Mouse (Mus musculus) MEL (cell line): ENCODE measurements around the gene Ncapd2. TPM values are rescaled to one million over a fixed set of nuclear protein-coding genes. Genes with fewer than 3 reads are reported as not detected.

Source experiments
- DNase-seq: peaks from one replicate; pipeline ENCODE4 v3.0.0; 2011; ENCODE audit warnings: low read depth, low spot score
- H3K27ac ChIP-seq: 2 replicates; pipeline ENCODE4 v1.5.1; 2012; ENCODE audit warnings: low read depth, mild to moderate bottlenecking, control low read depth, low read length, moderate library complexity; ENCODE audit not compliant: control insufficient read depth
- H3K27me3 ChIP-seq, 2 experiments: fragments of 150-350 bp in 1 of 2; sonication (generic) in 1 of 2; 2 replicates each; pipeline ENCODE4 v1.6.1; 2012; ENCODE audit warnings: low read length in 2 of 2, mild to moderate bottlenecking in 2 of 2, improper control_type of control experiment in 1 of 2, moderate library complexity in 1 of 2; ENCODE audit not compliant: insufficient read depth in 2 of 2, control insufficient read depth in 1 of 2
- H3K36me3 ChIP-seq, 2 experiments: 2 replicates each; pipeline ENCODE4 v1.6.1; 2012 to 2014; ENCODE audit warnings: low read length in 2 of 2, improper control_type of control experiment in 1 of 2, inconsistent platforms in 1 of 2, mild to moderate bottlenecking in 1 of 2; ENCODE audit not compliant: insufficient read depth in 2 of 2, control insufficient read depth in 1 of 2
- H3K4me1 ChIP-seq, 2 experiments: fragments of 150-350 bp in 1 of 2; sonication (generic) in 1 of 2; 2 replicates each; pipeline ENCODE4 v1.6.1; 2012; ENCODE audit warnings: low read length in 2 of 2, improper control_type of control experiment in 1 of 2, mild to moderate bottlenecking in 1 of 2; ENCODE audit not compliant: insufficient read depth in 2 of 2, control insufficient read depth in 1 of 2
- H3K4me3 ChIP-seq, 2 experiments: fragments of 150-350 bp in 1 of 2; sonication (generic) in 1 of 2; 2 replicates each; pipeline ENCODE4 v1.5.1; 2012; ENCODE audit warnings: low read depth in 2 of 2, low read length in 2 of 2, mild to moderate bottlenecking in 2 of 2, moderate library complexity in 2 of 2, control low read depth in 1 of 2, improper control_type of control experiment in 1 of 2; ENCODE audit not compliant: control insufficient read depth in 1 of 2, insufficient read depth in 1 of 2
- H3K79me2 ChIP-seq: 2 replicates; pipeline ENCODE4 v1.6.1; 2012; ENCODE audit warnings: mild to moderate bottlenecking, low read length, moderate library complexity; ENCODE audit not compliant: control insufficient read depth, poor library complexity, insufficient read depth
- H3K9ac ChIP-seq: 2 replicates; pipeline ENCODE4 v1.6.1; 2012; ENCODE audit warnings: low read depth, mild to moderate bottlenecking, control low read depth, low read length, moderate library complexity; ENCODE audit not compliant: control insufficient read depth, poor library complexity, severe bottlenecking
- H3K9me3 ChIP-seq: fragments of 150-350 bp; sonication (generic); replicated peaks from 2 replicates; pipeline ENCODE4 v1.6.1; 2012; ENCODE audit warnings: mild to moderate bottlenecking, low read length, improper control_type of control experiment, moderate library complexity; ENCODE audit not compliant: insufficient read depth
- CHD1 ChIP-seq: IDR thresholded peaks from 2 replicates; pipeline ENCODE4 v1.6.1; 2012; ENCODE audit warnings: low read depth, mild to moderate bottlenecking, inconsistent platforms, low read length, improper control_type of control experiment
- CTCF ChIP-seq, 3 experiments: IDR thresholded peaks in 2 of 3; conservative IDR thresholded peaks in 1 of 3; 2 replicates each; pipeline ENCODE4 v1.5.1; 2011 to 2012; ENCODE audit warnings: low read length in 3 of 3, low read depth in 2 of 3, mild to moderate bottlenecking in 2 of 3, improper control_type of control experiment in 1 of 3, inconsistent platforms in 1 of 3, mixed read lengths in 1 of 3, moderate library complexity in 1 of 3; ENCODE audit not compliant: control insufficient read depth in 1 of 3, insufficient read depth in 1 of 3, poor library complexity in 1 of 3, severe bottlenecking in 1 of 3
- E2F4 ChIP-seq: IDR thresholded peaks from 2 replicates; pipeline ENCODE4 v1.6.1; 2011; ENCODE audit warnings: low read depth, low read length, improper control_type of control experiment, borderline replicate concordance
- ETS1 ChIP-seq: IDR thresholded peaks from 2 replicates; pipeline ENCODE4 v1.6.1; 2012; ENCODE audit warnings: low read depth, mild to moderate bottlenecking, inconsistent platforms, low read length, improper control_type of control experiment, moderate library complexity
- MXI1 ChIP-seq: IDR thresholded peaks from 2 replicates; pipeline ENCODE4 v1.6.1; 2011; ENCODE audit warnings: mild to moderate bottlenecking, low read depth, low read length, improper control_type of control experiment
- MYB ChIP-seq: IDR thresholded peaks from 2 replicates; pipeline ENCODE4 v1.6.1; 2011; ENCODE audit warnings: mild to moderate bottlenecking, low read depth, low read length, improper control_type of control experiment
- MYC ChIP-seq: IDR thresholded peaks from 2 replicates; pipeline ENCODE4 v1.6.1; 2011; ENCODE audit warnings: low read depth, mild to moderate bottlenecking, low read length, improper control_type of control experiment, moderate library complexity
- POLR2AphosphoS5 ChIP-seq: IDR thresholded peaks from 2 replicates; pipeline ENCODE4 v1.6.1; 2012; ENCODE audit warnings: low read depth, borderline replicate concordance, mild to moderate bottlenecking, inconsistent platforms, low read length, moderate library complexity, mixed read lengths
- RAD21 ChIP-seq: IDR thresholded peaks from 2 replicates; pipeline ENCODE4 v1.6.1; 2011; ENCODE audit warnings: mild to moderate bottlenecking, low read depth, low read length, improper control_type of control experiment
- RCOR1 ChIP-seq: IDR thresholded peaks from 2 replicates; pipeline ENCODE4 v1.6.1; 2012; ENCODE audit warnings: low read depth, mild to moderate bottlenecking, inconsistent platforms, low read length, improper control_type of control experiment
- SMC3 ChIP-seq: IDR thresholded peaks from 2 replicates; pipeline ENCODE4 v1.6.1; 2011; ENCODE audit warnings: low read depth, low read length, improper control_type of control experiment
- TAL1 ChIP-seq: IDR thresholded peaks from 2 replicates; pipeline ENCODE4 v1.6.1; 2012; ENCODE audit warnings: mild to moderate bottlenecking, inconsistent platforms, low read length, moderate library complexity, mixed read lengths
- TCF12 ChIP-seq: IDR thresholded peaks from 2 replicates; pipeline ENCODE4 v1.6.1; 2014; ENCODE audit warnings: low read depth, mild to moderate bottlenecking, inconsistent platforms, low read length, improper control_type of control experiment, moderate library complexity
- UBTF ChIP-seq: IDR thresholded peaks from 2 replicates; pipeline ENCODE4 v1.6.1; 2012; ENCODE audit warnings: low read depth, mild to moderate bottlenecking, inconsistent platforms, low read length, improper control_type of control experiment, moderate library complexity, borderline replicate concordance; ENCODE audit not compliant: insufficient read depth
- ZMIZ1 ChIP-seq: IDR thresholded peaks from 2 replicates; pipeline ENCODE4 v1.6.1; 2012; ENCODE audit warnings: low read depth, mild to moderate bottlenecking, inconsistent platforms, low read length, improper control_type of control experiment, moderate library complexity
- ZNF384 ChIP-seq: IDR thresholded peaks from 2 replicates; pipeline ENCODE4 v1.6.1; 2012; ENCODE audit warnings: low read depth, mild to moderate bottlenecking, inconsistent platforms, low read length, improper control_type of control experiment
- polyA plus RNA-seq, 2 experiments: library from polyadenylated mRNA; stranded (reverse) in 1 of 2; unstranded in 1 of 2; fragments of >175 nt in 1 of 2; fragments of >200 nt in 1 of 2; gene quantifications; 2 replicates each; pipeline versions ENCODE4 v1.2.1 to v1.2.4; 2012; ENCODE audit warnings: low replicate concordance in 2 of 2, low read depth in 1 of 2; ENCODE audit not compliant: insufficient read length in 2 of 2, insufficient read depth in 1 of 2, missing spikeins in 1 of 2
- total RNA-seq: library from RNA; depleted of rRNA; stranded (reverse); fragments of 300-350 nt; gene quantifications from 2 replicates; pipeline ENCODE4 v1.2.3, GENCODE M21; 2012

Ncapd2 gene
- total and polyA plus RNA-seq, 3 experiments: 86.6 to 394 TPM; not detected in 1

DNA sequence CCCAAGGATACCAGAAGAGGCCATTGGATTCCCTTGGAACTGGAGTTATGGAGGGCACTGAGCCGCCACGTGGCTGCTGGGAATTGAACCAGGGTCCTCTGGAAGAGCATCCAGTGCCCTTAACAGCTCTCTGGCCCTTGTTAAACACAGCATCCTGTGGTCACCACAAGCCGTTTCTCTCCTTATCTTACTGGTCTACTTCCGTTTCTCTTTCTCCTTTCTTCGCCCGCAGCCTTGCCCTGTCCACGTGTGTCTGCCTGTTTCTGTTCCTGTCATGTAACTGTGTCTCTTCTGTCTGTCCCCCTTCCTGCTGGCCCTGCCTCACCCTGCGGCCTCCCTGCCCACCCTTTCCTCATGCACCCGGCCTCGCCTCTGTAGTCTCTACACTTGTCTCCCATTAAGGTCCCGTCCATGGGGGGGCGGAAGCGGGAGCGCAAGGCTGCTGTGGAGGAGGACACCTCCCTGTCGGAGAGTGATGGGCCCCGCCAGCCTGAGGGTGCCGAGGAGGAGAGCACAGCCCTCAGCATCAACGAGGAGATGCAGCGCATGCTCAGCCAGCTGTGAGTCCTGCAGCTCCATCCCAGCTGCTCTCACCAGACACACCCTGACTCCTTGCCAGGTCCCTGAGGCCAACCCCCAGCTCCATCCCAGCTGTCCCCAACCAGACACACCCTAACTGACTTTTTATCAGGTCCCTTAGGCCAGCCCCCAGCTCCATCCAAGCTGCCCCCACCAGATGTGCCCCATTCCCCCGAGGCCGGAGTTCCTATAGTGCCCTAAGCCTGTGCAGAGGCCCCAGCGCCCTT is 39.1 kb downstream of the Ncapd2 start (continued):
- TF ChIP-seq RCOR1 (peak; percentile 33), UBTF (no peak), MXI1 (peak; percentile 97), ETS1 (peak; percentile 98)
- TF ChIP-seq, all 39 proteins: peak for 20

DNA sequence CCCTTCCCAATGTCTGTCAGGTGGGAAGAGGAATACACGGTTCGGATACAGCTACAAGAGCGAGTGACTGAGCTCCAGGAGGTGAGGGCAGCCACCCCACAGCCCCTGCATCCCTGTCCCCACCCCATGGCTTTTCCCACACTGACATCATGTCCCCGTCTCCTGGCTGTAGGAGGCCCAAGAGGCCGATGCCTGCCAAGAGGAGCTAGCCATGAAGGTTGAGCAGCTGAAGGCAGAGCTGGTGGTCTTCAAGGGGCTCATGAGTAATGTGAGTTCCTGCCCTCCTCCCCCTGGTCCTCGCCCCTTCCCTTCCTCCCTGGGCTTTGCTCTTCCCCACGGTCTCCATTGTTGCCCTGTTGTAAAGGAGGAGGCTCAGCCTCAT is 41.9 kb downstream of the Ncapd2 start:
- H3K9ac ChIP-seq: no peak overlapping the region
- no peaks in the 10 kb centered on the region for H3K27me3 ChIP-seq
- DNase-seq: no peak
- peaks cover 0 to 9% of the 10 kb centered on the region in 2 experiments; a peak in 2 of 4 replicates for H3K36me3 ChIP-seq
- H3K4me3 ChIP-seq: no peak overlapping the region
- peaks cover 21% of the 10 kb centered on the region for H3K79me2 ChIP-seq
- no peak overlapping the region for H3K27ac ChIP-seq
- TF ChIP-seq CTCF (IDR thresholded peaks at IDR 0.05 in 2 of 3, conservative IDR thresholded peaks at IDR 0.05 in 1 of 3; ENCODE audit: control insufficient read depth in 1 of 3, insufficient read depth in 1 of 3, low read depth in 2 of 3, low read length in 3 of 3, poor library complexity in 1 of 3, severe bottlenecking in 1 of 3): no peak
- TF ChIP-seq MYC: no peak
- TF ChIP-seq ZMIZ1: no peak
- TF ChIP-seq E2F4: no peak
- TF ChIP-seq TCF12: no peak
- TF ChIP-seq RAD21: no peak
- no peaks in the 10 kb centered on the region for H3K9me3 ChIP-seq
- H3K4me1 ChIP-seq: peaks cover 0 to 28% of the 10 kb centered on the region in 2 experiments; a peak in 3 of 4 replicates

DNA sequence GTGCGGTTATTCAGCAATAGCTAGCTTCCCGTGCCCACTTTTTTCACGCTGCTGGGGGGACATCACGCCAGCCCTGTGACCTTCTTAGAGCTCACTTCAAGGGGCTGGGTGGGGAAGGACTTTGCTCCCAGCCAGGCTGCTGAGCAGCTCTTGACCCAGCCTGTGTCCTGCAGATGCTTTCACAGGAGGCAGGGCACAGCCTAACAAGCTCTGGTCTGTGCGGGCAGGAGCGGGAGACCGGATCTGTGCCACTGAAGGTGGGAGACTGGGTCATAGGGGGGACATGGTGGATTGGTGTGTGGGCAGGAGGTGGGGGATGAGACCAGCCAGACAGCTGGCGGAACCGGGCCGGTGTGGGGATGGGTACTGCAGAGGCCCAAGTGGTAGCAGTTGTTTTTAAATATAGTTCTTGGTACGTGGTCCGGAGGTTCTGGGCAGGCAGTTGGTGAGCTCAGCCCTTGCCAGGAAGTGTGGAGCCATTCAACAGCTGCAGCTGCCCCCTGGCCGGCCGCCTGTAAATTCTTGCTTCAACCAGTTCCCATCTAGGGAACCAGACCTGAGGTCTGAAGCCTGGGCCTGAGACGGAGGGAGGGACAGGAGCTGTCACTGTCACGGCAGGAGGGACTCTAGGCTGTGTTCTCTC is 42.5 kb downstream of the Ncapd2 start:
- Histone ChIP-seq H3K36me3 (peaks cover 0 to 9% of the 10 kb centered on the region in 2 experiments; a peak in 2 of 4 replicates), H3K9ac (no peak overlapping the region), H3K27ac (no peak overlapping the region), H3K27me3 (no peaks in the 10 kb centered on the region), H3K4me3 (no peak overlapping the region), H3K9me3 (no peaks in the 10 kb centered on the region), H3K79me2 (peaks cover 16% of the 10 kb centered on the region), H3K4me1 (peaks cover 0 to 28% of the 10 kb centered on the region in 2 experiments; a peak in 3 of 4 replicates)
- no peak for TF ChIP-seq CHD1
- TF ChIP-seq TCF12: no peak
- no peak for TF ChIP-seq POLR2AphosphoS5
- TF ChIP-seq SMC3: no peak
- no peak for TF ChIP-seq MYB
- no peak for TF ChIP-seq RCOR1
- TF ChIP-seq ZNF384: no peak
- TF ChIP-seq TAL1: no peak
- no peak for DNase-seq
